Mouse (Mus musculus) kidney, embryonic 14.5 days (tissue): ENCODE results near the gene Spata2. TPM values are rescaled to one million over a fixed set of nuclear protein-coding genes. Genes with fewer than 3 reads are reported as not detected.
A peak's percentile ranks its signal among the peaks of the same experiment; 100 is the strongest.

ENCODE experiments used
- ATAC-seq: fragments of 200-750 bp; cut with Nextera tagmentation; 2 replicates; pipeline ENCODE4 v1.8.0; 2017; ENCODE audit warnings: moderate number of reproducible peaks, mild to moderate bottlenecking, moderate TSS enrichment, moderate library complexity; ENCODE audit not compliant: low FRiP score, low TSS enrichment
- H3K27ac ChIP-seq: fragments of 300-500 bp; sonication (generic); 2 replicates; pipeline ENCODE4 v1.5.1; 2014; ENCODE audit warnings: low read depth, mild to moderate bottlenecking, low read length, moderate library complexity, mixed read lengths
- H3K27me3 ChIP-seq: fragments of 300-500 bp; sonication (generic); 2 replicates; pipeline ENCODE4 v1.6.1; 2014; ENCODE audit warnings: mild to moderate bottlenecking, low read length; ENCODE audit not compliant: control insufficient read depth, insufficient read depth
- H3K36me3 ChIP-seq: fragments of 300-500 bp; sonication (generic); 2 replicates; pipeline ENCODE4 v1.6.1; 2014; ENCODE audit warnings: low read length, mixed read lengths; ENCODE audit not compliant: control insufficient read depth, insufficient read depth
- H3K4me1 ChIP-seq: fragments of 300-500 bp; sonication (generic); 2 replicates; pipeline ENCODE4 v1.6.1; 2014; ENCODE audit warnings: low read length, mixed read lengths; ENCODE audit not compliant: control insufficient read depth, insufficient read depth
- H3K4me2 ChIP-seq: fragments of 300-500 bp; sonication (generic); replicated peaks from 2 replicates; pipeline ENCODE4 v1.6.1; 2014; ENCODE audit warnings: low read depth, mild to moderate bottlenecking, low read length
- H3K4me3 ChIP-seq: fragments of 300-500 bp; sonication (generic); 2 replicates; pipeline ENCODE4 v1.5.1; 2014; ENCODE audit warnings: mild to moderate bottlenecking, low read length
- H3K9ac ChIP-seq: fragments of 300-500 bp; sonication (generic); 2 replicates; pipeline ENCODE4 v1.6.1; 2014; ENCODE audit warnings: low read depth, mild to moderate bottlenecking, low read length, moderate library complexity
- H3K9me3 ChIP-seq: fragments of 300-500 bp; sonication (generic); 2 replicates; pipeline ENCODE4 v1.6.1; 2016; ENCODE audit warnings: low read length; ENCODE audit not compliant: control insufficient read depth
- WGBS: fragments of 180-500 bp; shearing (Covaris S2); extraction: QIAGEN DNeasy Blood & Tissue Kit; methylation state at CpG from one replicate; pipeline ENCODE4 v1.1.7; 2014; 5-methylcytosine and 5-hydroxymethylcytosine counted together
- polyA plus RNA-seq: library from polyadenylated mRNA; unstranded; fragments of >200 nt; fragmentation: Nextera tagmentation; extraction: Ambion mirVana; gene quantifications from 2 replicates; pipeline ENCODE4 v1.2.1, GENCODE M21; 2014

The Spata2 gene
- polyA plus RNA-seq, 1 experiment from 2014 or later = 17.4 TPM

GRCm38 (mm10) chr2:167503896-167504349 lies 11.2 kb upstream of the Spata2 start:
- 2% methylated on average over 32 of the region's 32 CpGs for WGBS
- peaks cover 22% of the 10 kb centered on the region for H3K4me1 ChIP-seq
- peak; percentile 41; the same call in 1 of the 2 replicates for ATAC-seq

DNA sequence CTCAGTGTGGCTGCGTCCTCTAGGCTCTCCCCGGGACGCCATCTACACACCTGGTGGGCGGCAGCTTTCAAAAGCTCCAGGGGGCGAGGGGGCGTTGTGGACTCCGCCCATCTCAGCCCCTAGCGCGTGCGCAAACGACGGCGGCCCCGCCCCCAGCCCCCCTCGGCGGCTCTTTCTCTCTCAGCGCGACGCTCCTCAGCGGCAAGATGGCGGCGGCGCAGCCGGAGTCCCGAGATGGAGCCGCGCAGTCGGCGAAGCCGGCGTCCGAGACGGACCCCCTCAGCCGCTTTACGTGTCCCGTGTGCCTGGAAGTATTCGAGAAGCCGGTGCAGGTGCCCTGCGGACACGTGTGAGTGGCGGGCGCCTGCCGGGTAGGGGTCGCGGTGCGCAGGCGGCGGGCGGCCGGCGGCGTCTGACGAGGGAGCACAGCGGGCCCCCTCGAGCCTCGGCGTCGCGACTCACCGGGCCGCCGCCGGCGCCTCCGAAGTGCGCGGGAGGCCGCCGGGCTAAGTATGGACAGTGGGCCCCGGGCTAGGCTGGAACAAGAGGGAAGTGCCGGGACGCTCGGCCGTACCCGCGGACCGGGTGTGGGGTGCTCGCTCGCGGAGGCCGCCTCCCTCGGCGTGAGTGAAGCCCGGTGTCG lies 10.7 kb upstream of the Spata2 start:
- peak; percentile 91 for ATAC-seq
- Histone ChIP-seq H3K9ac (peak overlapping the region; percentile 95), H3K4me3 (peak overlapping the region; percentile 99), H3K9me3 (no peaks in the 10 kb centered on the region), H3K4me1 (peaks cover 22% of the 10 kb centered on the region), H3K27ac (peak overlapping the region; percentile 77), H3K36me3 (peaks cover 27% of the 10 kb centered on the region), H3K4me2 (peak overlapping the region; percentile 55), H3K27me3 (no peaks in the 10 kb centered on the region)
- WGBS = under 1% methylated on average over 79 of the region's 85 CpGs

More at GRCm38 (mm10) chr2:167503896-167504349, 11.2 kb upstream of the Spata2 start:
- Histone ChIP-seq H3K4me3 (peak overlapping the region; percentile 99), H3K4me2 (peak overlapping the region; percentile 55), H3K9me3 (no peaks in the 10 kb centered on the region), H3K27ac (peak overlapping the region; percentile 77), H3K27me3 (no peaks in the 10 kb centered on the region), H3K36me3 (peaks cover 33% of the 10 kb centered on the region), H3K9ac (peak overlapping the region; percentile 95)

- Histone ChIP-seq H3K9ac (peak overlapping the region; percentile 95), H3K9me3 (no peaks in the 10 kb centered on the region), H3K27ac (peak overlapping the region; percentile 77), H3K4me1 (peaks cover 22% of the 10 kb centered on the region), H3K4me3 (peak overlapping the region; percentile 99), H3K36me3 (peaks cover 23% of the 10 kb centered on the region), H3K4me2 (peak overlapping the region; percentile 55), H3K27me3 (no peaks in the 10 kb centered on the region)
- ATAC-seq = peak; percentile 39
- 45% methylated on average over 13 of the region's 13 CpGs for WGBS
Measured at GRCm38 (mm10) chr2:167502554-167503252, 10.0 kb upstream of the Spata2 start.

DNA sequence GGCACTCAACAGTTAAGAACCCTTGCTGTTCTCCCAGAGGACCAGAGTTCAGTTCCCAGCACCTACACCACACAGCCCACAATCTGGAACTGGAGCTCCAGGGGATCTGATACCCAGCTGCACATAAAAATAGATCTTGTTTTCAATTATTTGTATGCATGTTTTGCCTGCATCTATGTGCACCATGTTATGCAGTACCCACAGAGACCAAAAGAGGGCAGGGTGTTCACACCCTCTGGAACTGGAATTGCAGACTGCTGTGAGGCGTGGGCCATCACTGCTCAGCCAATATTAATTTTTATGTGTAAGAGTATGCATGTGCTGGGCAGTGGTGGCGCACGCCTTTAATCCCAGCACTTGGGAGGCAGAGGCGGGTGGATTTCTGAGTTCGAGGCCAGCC lies 4.6 kb upstream of the Spata2 start:
- Histone ChIP-seq H3K27me3 (no peaks in the 10 kb centered on the region), H3K9ac (no peak overlapping the region), H3K27ac (no peak overlapping the region), H3K4me3 (no peak overlapping the region), H3K4me1 (no peaks in the 10 kb centered on the region), H3K36me3 (no peaks in the 10 kb centered on the region), H3K9me3 (no peaks in the 10 kb centered on the region), H3K4me2 (no peak overlapping the region)
- ATAC-seq = no peak
- 79% methylated on average over 4 of the region's 5 CpGs for WGBS

DNA sequence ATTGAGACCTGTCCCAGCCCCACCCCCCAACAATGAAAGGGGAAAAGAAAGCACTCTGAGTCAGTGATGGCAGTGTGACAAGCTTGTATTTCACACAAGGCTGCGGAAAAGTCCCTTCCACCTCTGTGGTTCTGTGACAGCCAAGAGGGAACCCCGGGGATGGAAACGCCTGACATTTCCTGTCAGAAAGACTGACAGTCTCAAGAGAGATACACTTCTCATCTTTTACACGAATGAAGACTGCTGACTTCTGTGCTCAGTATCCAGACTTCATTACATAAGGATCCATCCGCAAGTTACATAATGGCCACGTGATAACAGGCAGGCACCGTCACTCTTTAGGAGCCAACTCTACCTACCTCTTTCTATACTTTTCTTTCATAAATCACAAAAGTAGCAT lies 3.8 kb upstream of the Spata2 start:
- Histone ChIP-seq H3K9ac (no peak overlapping the region), H3K4me3 (no peak overlapping the region), H3K27ac (no peak overlapping the region), H3K4me2 (no peak overlapping the region), H3K9me3 (no peaks in the 10 kb centered on the region), H3K4me1 (peaks cover 6% of the 10 kb centered on the region), H3K27me3 (no peaks in the 10 kb centered on the region), H3K36me3 (no peaks in the 10 kb centered on the region)
- ATAC-seq = no peak
- WGBS = 84% methylated on average over 7 of the region's 7 CpGs

- 4% methylated on average over 49 of the region's 52 CpGs for WGBS
- ATAC-seq = peak; percentile 47
- no peaks in the 10 kb centered on the region for H3K9me3 ChIP-seq
Measured at GRCm38 (mm10) chr2:167491757-167492708, 654 bp downstream of the Spata2 start, which contains the start of gene Rnf114. Gene Rnf114, plus strand, starts transcription at chr2:167492645.

DNA sequence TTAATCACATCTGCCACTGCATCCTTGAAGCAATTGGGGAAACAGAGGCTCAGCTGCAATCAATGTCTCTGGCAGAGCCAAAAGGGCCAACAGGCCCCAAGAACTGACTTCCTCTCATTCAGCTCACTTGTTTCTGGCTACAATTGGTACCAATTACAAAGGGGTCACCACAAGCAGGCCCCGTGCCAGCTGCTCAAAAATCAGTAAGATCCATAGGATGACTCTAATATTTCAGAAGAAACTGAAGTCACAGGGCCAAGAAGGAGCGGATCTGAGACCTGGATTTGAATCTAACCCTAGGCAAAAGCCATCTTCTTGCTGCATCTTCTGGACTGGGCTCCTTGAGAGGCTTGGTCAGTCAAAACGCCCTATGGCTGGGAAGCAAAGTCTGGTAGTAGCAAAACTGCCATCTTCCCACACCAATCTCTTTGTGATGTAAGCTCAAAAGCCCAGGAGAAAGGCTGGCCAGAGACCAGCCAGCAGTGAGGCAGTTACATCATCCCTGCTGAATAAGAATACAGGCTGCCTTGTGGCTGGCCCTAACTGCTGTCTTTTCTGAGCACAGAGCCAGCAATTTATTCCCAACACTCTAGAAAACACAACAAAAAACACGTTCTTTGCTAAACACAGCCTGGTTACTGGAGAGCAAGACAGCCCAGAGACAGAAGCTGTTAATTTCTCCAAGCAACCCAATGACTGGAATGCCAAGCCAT lies 1.7 kb downstream of the Spata2 start:
- no peak for ATAC-seq
- H3K4me2 ChIP-seq = peak overlapping the region; percentile 81; the same call in 1 of the 2 replicates
- peak overlapping the region; percentile 12; the same call in 1 of the 2 replicates for H3K9ac ChIP-seq
- no peaks in the 10 kb centered on the region for H3K27me3 ChIP-seq
- H3K4me3 ChIP-seq = peak overlapping the region; percentile 100; the same call in 1 of the 2 replicates
- WGBS = 79% methylated on average over 4 of the region's 4 CpGs
- H3K4me1 ChIP-seq = peaks cover 11% of the 10 kb centered on the region
- H3K36me3 ChIP-seq = no peaks in the 10 kb centered on the region; the same call in 1 of the 2 replicates
- H3K27ac ChIP-seq = no peak overlapping the region
- no peaks in the 10 kb centered on the region for H3K9me3 ChIP-seq

More at GRCm38 (mm10) chr2:167491757-167492708, 654 bp downstream of the Spata2 start, which contains the start of gene Rnf114:
- peak within 1 kb of the TSS; percentile 81 for H3K4me2 ChIP-seq
- H3K27ac ChIP-seq = peak within 1 kb of the TSS; percentile 94
- H3K9ac ChIP-seq = peak within 1 kb of the TSS; percentile 91
- H3K36me3 ChIP-seq = no peaks in the 10 kb centered on the region; the same call in 1 of the 2 replicates
- H3K27me3 ChIP-seq = no peaks in the 10 kb centered on the region
- peak within 1 kb of the TSS; percentile 100 for H3K4me3 ChIP-seq
- H3K4me1 ChIP-seq = peaks cover 11% of the 10 kb centered on the region

DNA sequence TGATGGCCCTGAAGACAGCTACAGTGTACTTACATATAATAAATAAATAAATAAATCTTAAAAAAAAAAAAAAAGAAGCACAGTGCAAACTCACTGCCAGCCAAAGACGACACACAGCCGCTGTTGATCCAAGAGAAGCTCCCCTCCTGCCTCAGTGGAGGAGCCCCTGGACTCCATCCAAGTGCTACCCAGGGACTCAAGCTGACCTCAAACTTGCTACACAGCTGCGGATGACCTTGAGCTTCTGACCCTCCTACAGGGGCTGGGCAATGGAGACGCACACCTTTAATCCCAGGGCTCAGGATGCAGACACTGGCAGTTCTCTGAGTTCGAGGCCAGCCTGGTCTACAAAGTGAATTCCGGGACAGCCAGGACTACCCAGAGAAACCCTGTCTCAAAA lies 4.7 kb downstream of the Spata2 start:
- H3K36me3 ChIP-seq = peaks cover 22% of the 10 kb centered on the region
- no peak overlapping the region for H3K4me3 ChIP-seq
- peaks cover 11% of the 10 kb centered on the region for H3K4me1 ChIP-seq
- ATAC-seq = no peak
- H3K27me3 ChIP-seq = no peaks in the 10 kb centered on the region
- H3K9me3 ChIP-seq = no peaks in the 10 kb centered on the region
- 81% methylated on average over 6 of the region's 6 CpGs for WGBS
- H3K4me2 ChIP-seq = no peak overlapping the region
- no peak overlapping the region for H3K9ac ChIP-seq
- no peak overlapping the region for H3K27ac ChIP-seq
